Mouse (Mus musculus) neural tube, embryonic 15.5 days (tissue): ENCODE data around the gene Cask. TPM values are rescaled to one million over a fixed set of nuclear protein-coding genes. Genes with fewer than 3 reads are reported as not detected.

Experiments
- ATAC-seq: fragments of 200-750 bp; cut with Nextera tagmentation; 2 replicates; pipeline ENCODE4 v1.8.0; 2017; ENCODE audit warnings: mild to moderate bottlenecking, moderate TSS enrichment, moderate library complexity; ENCODE audit not compliant: low FRiP score
- H3K27ac ChIP-seq: fragments of 300-500 bp; sonication (generic); replicated peaks from 2 replicates; pipeline ENCODE4 v1.5.1; 2015; ENCODE audit warnings: mild to moderate bottlenecking, inconsistent platforms
- H3K27me3 ChIP-seq: fragments of 300-500 bp; sonication (generic); replicated peaks from 2 replicates; pipeline ENCODE4 v1.6.1; 2015; ENCODE audit warnings: inconsistent platforms
- H3K36me3 ChIP-seq: fragments of 300-500 bp; sonication (generic); 2 replicates; pipeline ENCODE4 v1.6.1; 2015; ENCODE audit warnings: inconsistent platforms
- H3K4me1 ChIP-seq: fragments of 300-500 bp; sonication (generic); 2 replicates; pipeline ENCODE4 v1.6.1; 2015; ENCODE audit warnings: inconsistent platforms
- H3K4me2 ChIP-seq: fragments of 300-500 bp; sonication (generic); 2 replicates; pipeline ENCODE4 v1.6.1; 2015; ENCODE audit warnings: inconsistent platforms, mild to moderate bottlenecking, moderate library complexity
- H3K4me3 ChIP-seq: fragments of 300-500 bp; sonication (generic); replicated peaks from 2 replicates; pipeline ENCODE4 v1.5.1; 2015; ENCODE audit warnings: mild to moderate bottlenecking, inconsistent platforms
- H3K9ac ChIP-seq: fragments of 300-500 bp; sonication (generic); replicated peaks from 2 replicates; pipeline ENCODE4 v1.6.1; 2015; ENCODE audit warnings: mild to moderate bottlenecking, inconsistent platforms
- H3K9me3 ChIP-seq: fragments of 300-500 bp; sonication (generic); replicated peaks from 2 replicates; pipeline ENCODE4 v1.6.1; 2016; ENCODE audit warnings: inconsistent platforms
- WGBS: fragments of 180-500 bp; shearing (Covaris S2); methylation state at CpG from one replicate; pipeline ENCODE4 v1.1.7; 2015; ENCODE audit warnings: mixed read lengths; 5-methylcytosine and 5-hydroxymethylcytosine counted together
- polyA plus RNA-seq: library from polyadenylated mRNA; unstranded; fragments of >200 nt; fragmentation: Nextera tagmentation; extraction: Ambion mirVana; gene quantifications from 2 replicates; pipeline ENCODE4 v1.2.1, GENCODE M21; 2015

Cask gene
- polyA plus RNA-seq, 1 experiment from 2014 or later = 57.1 TPM

DNA sequence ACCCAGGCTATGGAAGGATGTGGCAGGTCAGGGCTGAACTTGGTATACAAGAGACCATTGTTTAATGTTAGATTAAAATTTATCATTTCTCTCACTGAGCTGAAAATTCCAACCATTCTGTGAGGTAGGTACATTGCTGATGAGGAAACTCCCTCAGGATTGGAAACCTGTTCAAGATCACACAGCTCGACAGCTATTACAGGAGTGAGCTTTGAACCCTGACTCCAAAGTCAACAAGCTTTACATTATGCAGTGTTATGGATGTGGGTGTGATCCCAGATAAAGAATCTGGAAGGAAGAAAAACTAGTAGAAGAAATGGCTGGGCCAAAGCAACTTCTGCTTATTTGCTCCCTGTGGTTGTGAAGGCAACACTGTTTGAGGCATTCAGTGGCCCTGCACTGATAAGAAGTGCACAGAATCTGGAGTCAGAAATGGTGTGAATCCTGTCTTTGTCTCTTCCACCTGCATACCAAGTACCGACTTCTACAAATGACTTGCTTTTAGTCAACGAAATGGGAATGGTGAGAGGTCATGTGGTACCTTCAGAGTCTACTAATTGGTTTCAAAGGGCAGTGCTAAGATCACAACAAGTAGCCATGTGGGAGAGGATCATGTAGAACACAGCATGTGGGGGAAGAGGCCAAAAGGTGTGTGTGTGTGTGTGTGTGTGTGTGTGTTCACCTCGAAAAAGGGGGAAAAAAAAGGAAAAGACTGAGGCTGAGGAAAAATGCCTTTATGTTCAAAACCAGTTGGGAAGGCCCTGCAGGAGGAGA is 134.2 kb downstream of the Cask start:
- no peaks in the 10 kb centered on the region for H3K36me3 ChIP-seq
- H3K4me3 ChIP-seq = no peak overlapping the region
- no peak overlapping the region for H3K4me2 ChIP-seq
- no peak for ATAC-seq
- H3K9me3 ChIP-seq = no peaks in the 10 kb centered on the region
- H3K27me3 ChIP-seq = no peaks in the 10 kb centered on the region
- H3K4me1 ChIP-seq = no peaks in the 10 kb centered on the region
- 91% methylated on average over 4 of the region's 4 CpGs for WGBS
- no peak overlapping the region for H3K27ac ChIP-seq
- H3K9ac ChIP-seq = no peak overlapping the region

DNA sequence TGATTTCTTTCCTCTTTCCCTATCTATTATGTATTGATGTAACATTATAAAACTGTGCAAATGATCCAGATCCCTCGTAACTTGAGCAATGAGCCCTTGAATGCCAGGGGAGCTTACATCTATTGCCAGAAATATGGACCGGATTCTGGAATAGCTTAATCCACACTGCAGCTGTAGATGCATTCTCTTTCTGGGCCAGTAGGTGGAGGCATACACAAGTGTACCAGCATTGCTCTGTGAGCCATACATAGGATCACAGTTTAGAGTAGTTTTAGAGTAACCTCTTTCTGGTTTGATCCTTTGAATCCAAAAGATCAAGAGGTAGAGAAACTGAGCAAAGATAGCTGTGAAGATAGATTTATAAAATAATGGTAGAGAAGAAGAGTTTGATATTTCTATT is 141.0 kb downstream of the Cask start:
- WGBS = 41% methylated on average over 2 of the region's 2 CpGs
- H3K9me3 ChIP-seq = no peaks in the 10 kb centered on the region
- H3K36me3 ChIP-seq = no peaks in the 10 kb centered on the region
- H3K27ac ChIP-seq = no peak overlapping the region
- ATAC-seq = no peak
- no peaks in the 10 kb centered on the region for H3K27me3 ChIP-seq
- no peak overlapping the region for H3K4me3 ChIP-seq
- no peak overlapping the region for H3K9ac ChIP-seq
- H3K4me1 ChIP-seq = no peaks in the 10 kb centered on the region
- H3K4me2 ChIP-seq = no peak overlapping the region

DNA sequence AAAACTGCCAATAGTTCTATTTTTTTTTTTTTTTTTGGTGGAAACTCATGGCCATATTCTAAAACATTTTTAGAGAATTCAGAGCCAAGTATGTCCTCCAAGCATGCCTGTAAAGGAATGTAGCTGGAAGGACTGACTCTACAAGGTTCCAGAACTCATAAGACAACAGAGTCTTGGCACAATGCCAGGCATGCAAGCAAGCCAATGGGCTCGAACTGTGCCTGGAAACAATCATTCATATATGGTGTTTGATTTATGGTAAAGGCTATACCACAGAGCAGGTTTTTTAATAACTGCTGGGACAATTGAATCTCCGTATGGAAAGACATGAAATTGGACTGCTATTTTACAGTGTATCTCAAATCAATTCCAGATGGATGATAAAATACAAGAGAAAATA is 146.1 kb downstream of the Cask start:
- Histone ChIP-seq H3K27ac (no peak overlapping the region), H3K27me3 (no peaks in the 10 kb centered on the region), H3K9me3 (no peaks in the 10 kb centered on the region), H3K4me2 (no peak overlapping the region), H3K36me3 (no peaks in the 10 kb centered on the region), H3K4me1 (no peaks in the 10 kb centered on the region), H3K9ac (no peak overlapping the region), H3K4me3 (no peak overlapping the region)
- WGBS = 52% methylated on average over 2 of the region's 2 CpGs
- no peak for ATAC-seq

DNA sequence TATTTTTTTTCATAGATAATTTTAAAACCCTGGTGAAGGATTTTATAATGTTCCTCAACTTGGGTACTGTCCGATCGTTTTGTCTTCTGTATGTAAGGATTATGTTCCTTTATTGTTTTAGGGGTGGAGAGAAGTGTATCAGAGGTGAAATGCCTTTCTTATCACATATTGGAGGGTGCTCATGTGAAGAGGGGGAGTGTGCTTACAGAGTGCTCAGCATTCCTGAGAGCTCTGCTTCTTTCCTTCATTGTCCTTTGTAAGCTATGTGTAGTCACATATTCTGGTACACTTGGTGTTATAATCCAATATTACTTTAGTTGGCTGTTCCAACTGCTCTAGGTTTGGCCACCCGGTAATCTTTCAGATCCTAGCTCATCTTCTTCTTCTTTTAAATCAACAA is 150.5 kb downstream of the Cask start:
- 86% methylated on average over 3 of the region's 3 CpGs for WGBS
- no peaks in the 10 kb centered on the region for H3K4me1 ChIP-seq
- H3K27me3 ChIP-seq = no peaks in the 10 kb centered on the region
- H3K9ac ChIP-seq = no peak overlapping the region
- H3K4me3 ChIP-seq = no peak overlapping the region
- H3K36me3 ChIP-seq = no peaks in the 10 kb centered on the region
- no peak overlapping the region for H3K4me2 ChIP-seq
- ATAC-seq = no peak
- no peak overlapping the region for H3K27ac ChIP-seq
- H3K9me3 ChIP-seq = no peaks in the 10 kb centered on the region

DNA sequence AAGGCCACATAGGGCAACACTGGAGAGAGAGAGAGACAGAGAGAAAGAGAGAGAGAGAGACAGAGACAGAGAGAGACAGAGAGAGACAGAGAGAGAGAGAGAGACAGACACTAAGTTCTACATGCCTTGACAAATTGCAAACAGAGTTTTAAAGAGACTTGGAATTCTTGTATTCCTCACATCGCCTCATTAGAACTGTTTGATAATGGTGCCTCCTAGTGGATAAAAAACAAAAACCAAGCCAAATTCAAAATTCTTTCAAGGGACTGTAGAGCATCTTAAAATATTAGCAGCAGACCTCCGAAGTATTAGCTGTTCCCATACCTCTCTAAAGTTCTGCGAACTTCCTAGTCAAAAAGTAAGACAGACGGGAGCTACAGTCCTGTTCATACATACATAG is 159.3 kb downstream of the Cask start:
- no peaks in the 10 kb centered on the region for H3K36me3 ChIP-seq
- WGBS = 89% methylated on average over 4 of the region's 4 CpGs
- no peaks in the 10 kb centered on the region for H3K4me1 ChIP-seq
- no peak overlapping the region for H3K4me2 ChIP-seq
- no peaks in the 10 kb centered on the region for H3K27me3 ChIP-seq
- no peak for ATAC-seq
- H3K4me3 ChIP-seq = no peak overlapping the region
- H3K9ac ChIP-seq = no peak overlapping the region
- no peak overlapping the region for H3K27ac ChIP-seq
- H3K9me3 ChIP-seq = no peaks in the 10 kb centered on the region

DNA sequence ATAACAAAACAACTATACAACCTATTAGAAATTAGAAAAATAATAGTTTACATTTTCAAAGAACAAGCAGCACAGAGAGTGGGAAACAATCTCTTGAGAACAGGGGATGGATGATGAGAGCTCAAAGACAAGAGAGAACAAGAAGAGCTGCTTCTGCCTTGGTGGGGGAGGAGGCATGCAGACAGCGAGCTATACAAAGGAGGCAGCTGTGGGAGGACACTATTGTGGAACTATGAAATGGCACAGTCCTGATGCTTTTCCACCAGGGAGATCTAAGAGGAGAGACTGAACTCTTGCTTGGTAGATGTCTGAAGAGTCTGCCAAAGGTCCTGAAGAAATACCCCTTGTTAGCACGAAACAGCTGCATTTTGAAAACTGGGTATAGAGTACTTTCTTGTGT is 162.8 kb downstream of the Cask start:
- H3K9ac ChIP-seq = no peak overlapping the region
- H3K4me1 ChIP-seq = no peaks in the 10 kb centered on the region
- no peak for ATAC-seq
- H3K36me3 ChIP-seq = no peaks in the 10 kb centered on the region
- H3K27ac ChIP-seq = no peak overlapping the region
- no peak overlapping the region for H3K4me3 ChIP-seq
- WGBS = 51% methylated on average over 2 of the region's 2 CpGs
- no peaks in the 10 kb centered on the region for H3K27me3 ChIP-seq
- no peaks in the 10 kb centered on the region for H3K9me3 ChIP-seq
- H3K4me2 ChIP-seq = no peak overlapping the region

DNA sequence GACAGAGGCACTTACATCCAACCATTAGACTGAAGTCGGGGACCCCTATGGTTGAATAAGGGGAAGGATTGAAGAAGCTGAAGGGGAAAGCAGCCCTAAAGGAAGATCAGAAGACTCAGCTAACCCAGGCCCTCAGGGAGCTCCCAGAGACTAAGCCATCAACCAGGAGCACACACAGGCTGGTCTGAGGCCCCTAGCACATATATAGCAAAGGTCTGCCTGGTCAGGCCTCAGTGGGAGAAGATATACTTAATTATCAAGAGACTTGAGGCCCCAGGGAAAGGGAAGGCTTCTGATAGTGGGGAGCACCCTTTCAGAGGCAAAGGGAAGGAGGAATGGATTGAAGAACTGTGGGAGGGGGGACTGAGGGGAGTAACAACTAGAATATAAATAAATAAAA is 164.6 kb downstream of the Cask start:
- H3K27me3 ChIP-seq = no peaks in the 10 kb centered on the region
- no peaks in the 10 kb centered on the region for H3K36me3 ChIP-seq
- whole genome bisulfite sequencing = 78% methylated on average over 1 of the region's 1 CpGs
- H3K9me3 ChIP-seq = no peaks in the 10 kb centered on the region
- H3K4me1 ChIP-seq = no peaks in the 10 kb centered on the region
- H3K9ac ChIP-seq = no peak overlapping the region
- no peak overlapping the region for H3K27ac ChIP-seq
- H3K4me2 ChIP-seq = no peak overlapping the region
- H3K4me3 ChIP-seq = no peak overlapping the region
- ATAC-seq = no peak

DNA sequence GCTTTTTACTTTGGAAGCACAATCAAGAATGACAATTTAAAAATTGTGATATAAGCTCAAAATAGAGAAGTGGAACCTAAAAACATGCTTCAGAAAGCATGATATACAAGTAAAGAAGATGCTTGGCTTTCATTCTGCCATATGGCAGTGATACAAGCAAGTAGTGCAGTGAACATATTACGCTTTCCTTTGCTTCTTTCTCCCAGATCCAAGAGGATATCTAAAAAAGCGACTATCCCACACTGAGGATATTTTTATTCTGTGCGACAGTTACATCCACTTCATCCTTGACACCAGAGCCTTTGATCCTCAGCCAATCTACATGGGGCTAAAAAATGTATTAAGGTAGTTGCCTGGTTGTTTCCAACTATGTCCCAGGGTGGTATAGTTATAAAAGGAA is 169.4 kb downstream of the Cask start:
- Histone ChIP-seq H3K27ac (no peak overlapping the region), H3K9me3 (no peaks in the 10 kb centered on the region), H3K36me3 (no peaks in the 10 kb centered on the region), H3K4me3 (no peak overlapping the region), H3K27me3 (no peaks in the 10 kb centered on the region), H3K9ac (no peak overlapping the region), H3K4me1 (no peaks in the 10 kb centered on the region), H3K4me2 (no peak overlapping the region)
- no peak for ATAC-seq
- WGBS = 91% methylated on average over 3 of the region's 3 CpGs

DNA sequence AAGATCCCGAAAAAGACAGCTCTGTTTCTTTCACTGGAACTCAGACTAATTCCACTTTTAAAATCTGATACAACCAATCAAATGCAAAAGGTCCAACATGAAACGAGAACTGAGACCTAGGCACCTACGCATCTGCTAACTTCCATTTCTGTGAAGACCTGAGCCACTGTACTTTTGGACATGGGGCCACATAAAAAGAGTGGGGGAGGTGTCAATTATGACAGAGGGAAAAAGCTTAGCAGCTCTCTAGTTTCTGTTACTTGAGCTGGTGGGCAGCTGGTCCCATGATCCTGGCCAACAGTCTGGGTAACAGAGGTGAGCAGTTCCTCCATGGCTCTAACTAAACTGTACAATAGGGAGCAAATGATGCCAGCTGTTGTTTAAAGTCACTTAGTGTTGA is 178.2 kb downstream of the Cask start:
- Histone ChIP-seq H3K4me3 (no peak overlapping the region), H3K9me3 (no peaks in the 10 kb centered on the region), H3K4me1 (no peaks in the 10 kb centered on the region), H3K36me3 (no peaks in the 10 kb centered on the region), H3K9ac (no peak overlapping the region), H3K27me3 (no peaks in the 10 kb centered on the region), H3K4me2 (no peak overlapping the region), H3K27ac (no peak overlapping the region)
- no peak for ATAC-seq
- WGBS = 88% methylated on average over 3 of the region's 3 CpGs

DNA sequence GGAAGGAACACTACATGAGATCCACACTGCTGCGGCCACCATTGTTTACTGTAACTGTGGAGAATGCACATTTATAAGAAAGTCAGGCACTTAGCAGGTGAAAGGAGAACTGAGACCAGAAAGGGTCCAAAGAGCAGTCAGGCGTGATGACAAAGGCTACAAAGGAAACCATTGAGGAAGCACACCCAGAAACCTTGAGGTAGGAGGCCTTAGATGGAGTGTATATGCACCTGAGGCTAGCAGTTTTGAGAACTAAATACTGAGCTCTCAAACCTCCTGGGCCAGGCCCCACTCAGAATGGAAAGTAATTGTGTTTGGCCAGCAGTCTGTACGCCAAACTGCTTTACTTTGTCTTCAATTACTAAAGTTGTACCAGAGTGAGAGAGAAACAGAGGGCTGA is 180.8 kb downstream of the Cask start:
- ATAC-seq = no peak
- Histone ChIP-seq H3K27ac (no peak overlapping the region), H3K27me3 (no peaks in the 10 kb centered on the region), H3K4me3 (no peak overlapping the region), H3K4me1 (no peaks in the 10 kb centered on the region), H3K36me3 (no peaks in the 10 kb centered on the region), H3K9ac (no peak overlapping the region), H3K9me3 (no peaks in the 10 kb centered on the region), H3K4me2 (no peak overlapping the region)
- WGBS = 58% methylated on average over 3 of the region's 3 CpGs

DNA sequence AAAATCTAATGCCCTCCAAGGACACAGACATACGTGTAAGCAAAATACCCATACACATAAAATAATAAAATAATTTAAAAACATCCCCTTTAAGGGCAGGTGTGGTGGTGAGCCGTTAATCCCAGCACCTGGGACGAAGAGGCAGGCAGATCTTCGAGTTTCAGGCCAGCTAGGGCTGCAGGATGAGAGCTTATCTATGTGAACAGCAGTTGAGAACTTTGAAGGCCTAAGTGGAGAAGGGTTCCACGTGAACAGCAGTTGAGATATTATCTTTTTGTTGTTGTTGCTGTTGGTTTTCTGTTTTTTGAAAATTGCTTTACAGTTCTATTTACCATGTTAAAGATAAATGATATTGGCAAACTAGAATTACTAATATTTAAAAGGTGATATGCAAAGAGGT is 182.3 kb downstream of the Cask start:
- ATAC-seq = no peak
- no peaks in the 10 kb centered on the region for H3K27me3 ChIP-seq
- H3K9ac ChIP-seq = no peak overlapping the region
- no peak overlapping the region for H3K4me2 ChIP-seq
- H3K4me3 ChIP-seq = no peak overlapping the region
- H3K36me3 ChIP-seq = no peaks in the 10 kb centered on the region
- no peaks in the 10 kb centered on the region for H3K9me3 ChIP-seq
- 83% methylated on average over 5 of the region's 5 CpGs for WGBS
- no peaks in the 10 kb centered on the region for H3K4me1 ChIP-seq
- no peak overlapping the region for H3K27ac ChIP-seq

DNA sequence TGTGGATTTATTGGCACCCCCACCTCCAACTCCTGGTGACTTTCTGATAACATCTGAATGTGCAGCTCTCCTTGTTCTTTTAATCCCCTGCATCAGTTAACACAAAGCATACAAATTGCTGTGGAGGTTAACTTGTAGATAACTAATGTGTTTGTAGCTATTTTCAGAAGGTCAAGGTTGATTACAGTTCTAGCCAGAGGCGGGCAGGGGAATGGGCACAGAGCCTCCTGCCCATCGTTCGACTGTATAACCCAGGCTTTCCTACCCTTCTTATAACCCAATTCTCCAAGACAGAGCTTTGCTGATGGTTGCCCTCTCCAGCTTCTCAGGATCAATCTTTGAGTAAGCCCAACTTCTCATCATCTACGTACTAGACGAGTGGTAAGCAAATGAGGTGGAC is 190.1 kb downstream of the Cask start, which contains the start of gene Gpr82:
Gpr82 (plus strand) TSS at position 301 of the 400 bp plus-strand sequence.
- no peak within 1 kb of the TSS for H3K4me3 ChIP-seq
- H3K9ac ChIP-seq = no peak within 1 kb of the TSS
- ATAC-seq = no peak
- H3K4me2 ChIP-seq = no peak within 1 kb of the TSS
- 97% methylated on average over 5 of the region's 5 CpGs for WGBS
- H3K27me3 ChIP-seq = no peaks in the 10 kb centered on the region
- H3K4me1 ChIP-seq = no peaks in the 10 kb centered on the region
- no peaks in the 10 kb centered on the region for H3K36me3 ChIP-seq
- no peak within 1 kb of the TSS for H3K27ac ChIP-seq
- H3K9me3 ChIP-seq = no peaks in the 10 kb centered on the region
